Mouse (Mus musculus): ENCODE data around the gene Rgs7bp. TPM values are rescaled to one million over a fixed set of nuclear protein-coding genes. Genes with fewer than 3 reads are reported as not detected.

Gene Rgs7bp
- polyA plus RNA-seq, 1 experiment from 2014 or later, result 8.6 TPM

- 69% methylated on average over 14 of the region's 14 CpGs for WGBS
- H3K4me3 ChIP-seq, result no peak overlapping the region
- no peak overlapping the region for H3K4me2 ChIP-seq
- ATAC-seq (ENCODE audit: low FRiP score, low read depth), result no peak
- H3K9me3 ChIP-seq, result no peaks in the 10 kb centered on the region
- no peak overlapping the region; the same call in 1 of the 2 replicates for H3K27ac ChIP-seq (replicated peaks)
- no peaks in the 10 kb centered on the region for H3K27me3 ChIP-seq
- H3K4me1 ChIP-seq (replicated peaks), result peaks cover 18% of the 10 kb centered on the region
- 0 out of 2 replicates have a peak, but pooled peaks cover 3% of the 10 kb centered on the region for H3K36me3 ChIP-seq
- H3K9ac ChIP-seq, result no peak overlapping the region
These were observed 93.6 kb downstream of the Rgs7bp start for GRCm38 (mm10) chr13:104960951-104961715.

GRCm38 (mm10) chr13:104960206-104960928 lies 94.4 kb downstream of the Rgs7bp start:
- Histone ChIP-seq H3K4me1 (replicated peaks) (peaks cover 18% of the 10 kb centered on the region), H3K9me3 (no peaks in the 10 kb centered on the region), H3K4me3 (no peak overlapping the region), H3K27ac (replicated peaks) (no peak overlapping the region), H3K27me3 (no peaks in the 10 kb centered on the region), H3K4me2 (no peak overlapping the region), H3K36me3 (0 out of 2 replicates have a peak, but pooled peaks cover 2% of the 10 kb centered on the region), H3K9ac (no peak overlapping the region)
- no peak for ATAC-seq (ENCODE audit: low FRiP score, low read depth)
- WGBS, result 75% methylated on average over 7 of the region's 7 CpGs

GRCm38 (mm10) chr13:104959733-104960132 lies 95.0 kb downstream of the Rgs7bp start:
- 72% methylated on average over 4 of the region's 4 CpGs for WGBS
- Histone ChIP-seq H3K4me1 (replicated peaks) (peaks cover 18% of the 10 kb centered on the region), H3K36me3 (no peaks in the 10 kb centered on the region), H3K4me3 (no peak overlapping the region), H3K27ac (replicated peaks) (no peak overlapping the region), H3K9me3 (no peaks in the 10 kb centered on the region), H3K9ac (no peak overlapping the region), H3K4me2 (no peak overlapping the region), H3K27me3 (no peaks in the 10 kb centered on the region)
- ATAC-seq (ENCODE audit: low FRiP score, low read depth), result no peak

- under 1% methylated on average over 7 of the region's 7 CpGs for WGBS
- Histone ChIP-seq H3K9ac (no peak overlapping the region), H3K36me3 (no peaks in the 10 kb centered on the region), H3K4me3 (no peak overlapping the region), H3K27me3 (no peaks in the 10 kb centered on the region), H3K4me2 (peak overlapping the region; percentile 45), H3K4me1 (replicated peaks) (peaks cover 4% of the 10 kb centered on the region), H3K27ac (replicated peaks) (no peak overlapping the region), H3K9me3 (no peaks in the 10 kb centered on the region)
- peak; percentile 93 for ATAC-seq (ENCODE audit: low FRiP score, low read depth)
These were observed 106.8 kb downstream of the Rgs7bp start for GRCm38 (mm10) chr13:104947958-104948357.

DNA sequence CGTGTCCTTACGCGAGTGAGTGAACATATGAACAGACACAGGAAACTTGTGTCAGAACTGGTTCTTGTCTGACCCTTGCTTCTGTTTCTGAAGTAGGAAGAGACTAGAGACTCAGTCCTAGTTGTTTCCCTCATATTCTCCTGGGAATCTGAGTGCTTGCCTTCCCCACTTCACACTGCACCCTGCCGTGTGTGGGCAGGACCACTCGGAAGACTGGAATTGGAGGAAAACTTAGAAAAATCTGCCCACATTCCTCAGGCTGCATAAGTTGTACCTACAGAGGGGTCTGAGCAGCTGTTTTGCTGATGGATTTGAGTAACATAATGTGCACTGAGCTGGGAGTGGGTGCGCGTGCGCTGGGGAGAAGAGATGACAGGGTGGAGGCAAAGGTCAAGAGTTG lies 114.2 kb downstream of the Rgs7bp start:
- WGBS, result 94% methylated on average over 8 of the region's 8 CpGs
- no peak overlapping the region for H3K4me2 ChIP-seq
- no peak overlapping the region for H3K27ac ChIP-seq (replicated peaks)
- peak; percentile 52; the same call in 1 of the 2 replicates for ATAC-seq (ENCODE audit: low FRiP score, low read depth)
- no peak overlapping the region for H3K9ac ChIP-seq
- no peaks in the 10 kb centered on the region for H3K9me3 ChIP-seq
- H3K4me3 ChIP-seq, result no peak overlapping the region
- H3K27me3 ChIP-seq, result no peaks in the 10 kb centered on the region
- peaks cover 7% of the 10 kb centered on the region for H3K4me1 ChIP-seq (replicated peaks)
- H3K36me3 ChIP-seq, result no peaks in the 10 kb centered on the region

- no peak for ATAC-seq (ENCODE audit: low FRiP score, low read depth)
- no peak overlapping the region for H3K4me3 ChIP-seq
- WGBS, result 5% methylated on average over 4 of the region's 4 CpGs
These were observed 114.9 kb downstream of the Rgs7bp start for GRCm38 (mm10) chr13:104939856-104940255.

GRCm38 (mm10) chr13:104938966-104939593 lies 115.7 kb downstream of the Rgs7bp start:
- H3K4me2 ChIP-seq, result no peak overlapping the region
- no peak overlapping the region for H3K4me3 ChIP-seq
- WGBS, result 60% methylated on average over 13 of the region's 13 CpGs
- H3K36me3 ChIP-seq, result no peaks in the 10 kb centered on the region
- no peaks in the 10 kb centered on the region for H3K27me3 ChIP-seq
- no peak overlapping the region for H3K27ac ChIP-seq (replicated peaks)
- H3K9ac ChIP-seq, result no peak overlapping the region
- H3K4me1 ChIP-seq (replicated peaks), result peaks cover 7% of the 10 kb centered on the region
- no peaks in the 10 kb centered on the region for H3K9me3 ChIP-seq
- ATAC-seq (ENCODE audit: low FRiP score, low read depth), result no peak

More at GRCm38 (mm10) chr13:104939856-104940255, 114.9 kb downstream of the Rgs7bp start:
- Histone ChIP-seq H3K9ac (no peak overlapping the region), H3K4me1 (replicated peaks) (peaks cover 7% of the 10 kb centered on the region), H3K4me2 (no peak overlapping the region), H3K36me3 (no peaks in the 10 kb centered on the region), H3K27ac (replicated peaks) (no peak overlapping the region), H3K27me3 (no peaks in the 10 kb centered on the region), H3K9me3 (no peaks in the 10 kb centered on the region)

DNA sequence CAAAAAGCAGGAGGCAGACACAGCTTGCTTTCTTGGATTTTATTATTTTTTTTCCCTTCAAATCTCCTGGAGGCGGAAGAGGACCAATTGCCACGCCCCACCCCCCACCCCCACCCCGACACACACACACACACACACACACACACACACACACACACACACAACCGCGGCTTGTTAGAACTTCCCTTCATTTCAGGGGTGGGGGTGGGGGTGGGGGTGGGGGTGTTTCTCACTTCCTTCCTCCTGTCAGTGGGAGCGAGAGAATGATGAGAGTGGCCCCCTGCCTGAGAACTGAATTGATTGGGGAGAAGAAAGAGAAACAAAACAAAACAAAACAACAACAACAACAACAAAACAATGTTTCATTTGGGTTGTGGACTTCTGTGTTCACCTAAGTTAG lies 117.0 kb downstream of the Rgs7bp start:
- H3K9ac ChIP-seq, result no peak overlapping the region
- no peak for ATAC-seq (ENCODE audit: low FRiP score, low read depth)
- H3K27ac ChIP-seq (replicated peaks), result no peak overlapping the region
- peak overlapping the region; percentile 15 for H3K4me3 ChIP-seq
- H3K9me3 ChIP-seq, result no peaks in the 10 kb centered on the region
- H3K4me2 ChIP-seq, result peak overlapping the region; percentile 50
- 13% methylated on average over 4 of the region's 6 CpGs for WGBS
- no peaks in the 10 kb centered on the region for H3K27me3 ChIP-seq
- H3K36me3 ChIP-seq, result no peaks in the 10 kb centered on the region
- peaks cover 7% of the 10 kb centered on the region for H3K4me1 ChIP-seq (replicated peaks)

- H3K4me3 ChIP-seq, result no peak overlapping the region
- ATAC-seq (ENCODE audit: low FRiP score, low read depth), result no peak
- no peaks in the 10 kb centered on the region for H3K36me3 ChIP-seq
- H3K9ac ChIP-seq, result no peak overlapping the region
- H3K4me1 ChIP-seq (replicated peaks), result peaks cover 7% of the 10 kb centered on the region
- H3K4me2 ChIP-seq, result peak overlapping the region; percentile 50; the same call in 1 of the 2 replicates
- no peak overlapping the region for H3K27ac ChIP-seq (replicated peaks)
- no peaks in the 10 kb centered on the region for H3K27me3 ChIP-seq
- H3K9me3 ChIP-seq, result no peaks in the 10 kb centered on the region
- WGBS, result 87% methylated on average over 2 of the region's 2 CpGs
These were observed 118.1 kb downstream of the Rgs7bp start for GRCm38 (mm10) chr13:104936586-104936985.

DNA sequence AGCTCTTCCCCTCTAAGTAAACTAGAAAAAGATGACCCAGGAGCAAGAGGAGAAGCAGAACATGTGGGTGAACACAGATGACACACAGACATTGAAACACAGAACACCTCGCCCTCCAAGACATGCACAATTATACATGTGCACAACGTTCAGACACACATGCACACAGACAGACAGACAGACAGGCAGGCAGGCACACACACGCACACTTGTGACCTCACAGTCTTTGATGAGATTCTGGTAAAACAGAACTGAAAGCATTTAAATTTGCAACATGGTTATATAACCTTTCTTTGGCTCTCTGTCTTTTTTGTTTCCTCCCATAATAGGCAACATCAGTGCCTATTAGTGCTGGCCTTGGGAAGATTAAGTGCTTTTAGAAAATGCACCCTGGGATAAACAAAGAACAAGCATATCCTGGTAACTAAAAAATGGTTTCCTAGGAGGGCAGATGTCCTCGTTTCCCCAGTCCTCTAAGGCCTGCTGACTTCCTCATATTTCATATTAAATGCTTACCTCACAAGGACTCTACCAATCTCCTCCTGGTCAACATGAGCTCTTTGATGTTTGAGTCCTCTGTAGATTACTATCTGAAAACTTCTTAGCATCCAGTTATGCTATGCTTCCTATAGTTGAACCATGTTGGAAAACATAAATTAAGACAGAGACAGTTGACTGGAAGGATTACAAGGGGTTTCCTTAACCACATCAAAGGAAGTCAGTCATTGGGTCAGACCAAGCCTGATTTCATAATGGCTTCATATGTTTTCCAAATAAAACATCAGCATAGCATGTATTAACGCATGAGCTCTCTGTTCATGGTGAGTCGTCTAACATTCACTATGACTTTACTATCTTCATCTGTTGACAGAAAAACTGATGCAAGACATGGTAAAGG lies 122.8 kb downstream of the Rgs7bp start:
- Histone ChIP-seq H3K27me3 (no peaks in the 10 kb centered on the region), H3K9me3 (no peaks in the 10 kb centered on the region), H3K4me3 (no peak overlapping the region), H3K9ac (no peak overlapping the region), H3K4me2 (no peak overlapping the region), H3K36me3 (no peaks in the 10 kb centered on the region), H3K4me1 (replicated peaks) (0 out of 2 replicates have a peak, but pooled peaks cover under 1% of the 10 kb centered on the region), H3K27ac (replicated peaks) (no peak overlapping the region)
- no peak for ATAC-seq (ENCODE audit: low FRiP score, low read depth)
- WGBS, result 92% methylated on average over 6 of the region's 6 CpGs

DNA sequence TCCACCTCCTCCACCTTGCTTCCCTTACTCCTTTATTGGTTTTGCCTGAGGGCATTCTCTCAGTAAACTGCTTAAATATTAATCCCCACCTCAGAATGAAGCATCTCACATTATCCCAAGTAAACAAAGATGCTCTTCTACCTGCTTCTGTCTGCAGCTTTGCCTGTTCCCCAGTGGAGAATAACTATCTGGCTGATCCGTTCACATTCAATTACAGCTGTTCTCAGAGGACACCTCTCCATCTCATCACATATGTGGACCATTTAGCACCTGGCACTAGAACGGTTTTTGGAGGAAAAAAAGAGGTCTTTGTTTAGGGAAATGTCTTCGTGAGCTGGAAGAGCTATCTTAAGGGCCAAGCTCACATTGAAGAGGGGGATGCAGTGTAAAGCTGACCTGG lies 123.9 kb downstream of the Rgs7bp start:
- WGBS, result 41% methylated on average over 3 of the region's 3 CpGs
- Histone ChIP-seq H3K9me3 (no peaks in the 10 kb centered on the region), H3K36me3 (no peaks in the 10 kb centered on the region), H3K27me3 (no peaks in the 10 kb centered on the region), H3K4me2 (no peak overlapping the region), H3K4me1 (replicated peaks) (no peaks in the 10 kb centered on the region), H3K4me3 (no peak overlapping the region), H3K27ac (replicated peaks) (0 out of 2 replicates have a peak overlapping the region, but pooled peaks have one; percentile 15), H3K9ac (no peak overlapping the region)
- ATAC-seq (ENCODE audit: low FRiP score, low read depth), result peak; percentile 51; the same call in 1 of the 2 replicates

Measured in hindbrain, embryonic 15.5 days (tissue).